Mouse (Mus musculus): ENCODE measurements around the gene Slc12a3.

DNA sequence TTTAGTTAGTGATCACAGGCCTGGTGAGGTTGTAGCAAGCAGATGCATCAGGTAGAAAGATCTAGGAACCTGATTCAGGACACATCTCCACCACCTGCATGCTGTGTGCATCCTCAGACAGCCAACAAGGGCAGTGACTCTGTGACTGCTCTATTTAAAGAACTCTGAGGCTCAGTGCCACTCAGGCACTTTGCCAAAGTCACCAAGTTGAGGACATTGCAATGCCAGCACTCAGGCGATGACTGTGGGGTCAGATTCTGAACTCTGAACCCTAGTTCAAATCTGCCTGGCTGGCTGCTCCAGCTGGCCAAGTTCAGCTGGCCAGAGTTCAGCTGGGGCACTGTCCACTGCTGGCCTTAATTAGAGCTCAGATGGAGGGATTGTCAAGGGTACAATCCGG lies 34.9 kb downstream of the Slc12a3 start:
- no peak for TF ChIP-seq CTCF (conservative IDR thresholded peaks at IDR 0.05 in 1 of 2, IDR thresholded peaks at IDR 0.05 in 1 of 2; ENCODE audit: low read depth in 2 of 2, low read length in 2 of 2)
- no peak for TF ChIP-seq TCF12 (IDR thresholded peaks at IDR 0.05; ENCODE audit: low read depth, low read length)
- TF ChIP-seq EP300 (IDR thresholded peaks at IDR 0.05; ENCODE audit: low read length) = no peak
- no peak for TF ChIP-seq UBTF (IDR thresholded peaks at IDR 0.05; ENCODE audit: low read depth, low read length)
- TF ChIP-seq ZNF384 (IDR thresholded peaks at IDR 0.05; ENCODE audit: low read depth, low read length) = no peak
- TF ChIP-seq RCOR1 (conservative IDR thresholded peaks at IDR 0.05; ENCODE audit: low read depth, low read length) = no peak
- TF ChIP-seq POLR2A (IDR thresholded peaks at IDR 0.05; ENCODE audit: low read depth, low read length) = no peak
- TF ChIP-seq ETS1 (conservative IDR thresholded peaks at IDR 0.05; ENCODE audit: low read depth, low read length) = no peak

All from CH12.LX (cell line).